Mouse (Mus musculus): ENCODE measurements at regions not wholly inside any gene's neighbourhood (a gene's known extent, or its start where the extent isn't known, plus 50 kb on each side); places are given as distances from the start of the nearest gene placed in this dataset.

DNA sequence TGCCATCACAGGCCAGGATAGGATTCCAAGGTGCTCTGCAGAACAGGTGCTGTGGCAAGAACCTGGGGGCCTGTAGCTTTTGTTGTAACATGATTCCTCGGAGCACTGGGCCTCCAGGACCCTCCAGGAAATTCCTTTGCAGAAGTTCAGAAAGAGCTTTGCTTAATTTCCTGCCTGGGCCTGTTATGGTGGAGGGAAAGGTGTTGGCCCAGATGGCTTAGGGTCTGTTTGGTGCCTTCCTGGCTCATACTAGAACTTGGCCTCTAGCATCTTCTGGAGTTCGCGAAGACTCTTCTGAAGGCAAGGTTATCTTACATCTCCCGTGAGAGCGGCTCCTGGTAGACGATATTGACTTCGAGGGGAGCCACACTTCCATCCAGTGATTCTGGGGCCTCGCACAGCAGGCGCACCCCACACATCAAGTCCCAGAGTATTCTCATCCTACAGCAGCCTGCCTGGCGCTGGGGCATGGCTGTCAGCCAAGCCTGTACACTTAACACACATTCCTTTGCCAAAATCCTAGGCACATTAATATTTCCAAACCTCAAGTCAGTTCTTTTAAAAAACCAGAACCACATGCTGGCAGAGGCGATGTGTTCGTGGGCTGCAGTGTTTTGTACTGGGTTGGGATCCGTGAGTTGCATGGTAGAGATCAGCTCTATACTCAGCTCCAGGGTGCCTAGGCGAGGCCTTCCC, 54.5 kb upstream of the Cxcl14 start:
- DNase-seq (ENCODE audit: low spot score): no peak

DNA sequence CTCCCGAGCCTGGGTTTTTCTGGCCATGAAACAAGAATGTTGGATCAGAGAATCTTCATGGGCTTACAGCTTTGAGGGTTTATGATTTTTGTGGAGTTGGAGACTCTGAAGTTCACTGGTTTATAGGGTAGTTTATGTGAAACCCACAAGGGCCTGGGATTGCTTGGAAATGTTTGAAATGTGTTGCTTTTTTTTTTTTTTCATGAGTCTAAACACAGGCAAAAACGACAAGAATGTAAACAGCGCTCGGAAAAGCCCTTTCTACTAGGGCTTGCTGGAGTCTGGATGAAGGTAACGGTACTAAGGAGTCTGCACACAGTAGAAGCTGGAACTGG, 55.0 kb upstream of the Cxcl14 start:
- DNase-seq (ENCODE audit: low spot score): no peak

DNA sequence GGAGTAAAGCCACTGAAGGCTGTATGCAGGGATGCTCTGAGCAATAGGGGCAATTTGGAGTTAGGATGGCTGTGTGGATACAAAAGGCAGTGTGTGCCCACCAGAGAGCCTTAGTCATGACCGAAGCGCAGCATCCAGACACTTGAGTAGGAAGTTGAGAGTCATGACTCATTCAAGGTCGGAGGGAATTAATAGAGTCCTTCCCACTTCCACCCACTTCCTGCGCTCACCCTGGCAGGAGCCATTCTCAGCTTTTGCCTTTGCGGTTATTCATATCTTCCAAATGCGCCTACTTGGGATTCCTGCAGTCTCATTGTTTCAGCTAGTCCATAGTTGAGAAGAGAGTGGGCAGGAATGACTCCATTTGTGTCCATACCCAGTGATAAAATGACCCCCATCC, 56.1 kb upstream of the Cxcl14 start:
- DNase-seq (ENCODE audit: low spot score): no peak

DNA sequence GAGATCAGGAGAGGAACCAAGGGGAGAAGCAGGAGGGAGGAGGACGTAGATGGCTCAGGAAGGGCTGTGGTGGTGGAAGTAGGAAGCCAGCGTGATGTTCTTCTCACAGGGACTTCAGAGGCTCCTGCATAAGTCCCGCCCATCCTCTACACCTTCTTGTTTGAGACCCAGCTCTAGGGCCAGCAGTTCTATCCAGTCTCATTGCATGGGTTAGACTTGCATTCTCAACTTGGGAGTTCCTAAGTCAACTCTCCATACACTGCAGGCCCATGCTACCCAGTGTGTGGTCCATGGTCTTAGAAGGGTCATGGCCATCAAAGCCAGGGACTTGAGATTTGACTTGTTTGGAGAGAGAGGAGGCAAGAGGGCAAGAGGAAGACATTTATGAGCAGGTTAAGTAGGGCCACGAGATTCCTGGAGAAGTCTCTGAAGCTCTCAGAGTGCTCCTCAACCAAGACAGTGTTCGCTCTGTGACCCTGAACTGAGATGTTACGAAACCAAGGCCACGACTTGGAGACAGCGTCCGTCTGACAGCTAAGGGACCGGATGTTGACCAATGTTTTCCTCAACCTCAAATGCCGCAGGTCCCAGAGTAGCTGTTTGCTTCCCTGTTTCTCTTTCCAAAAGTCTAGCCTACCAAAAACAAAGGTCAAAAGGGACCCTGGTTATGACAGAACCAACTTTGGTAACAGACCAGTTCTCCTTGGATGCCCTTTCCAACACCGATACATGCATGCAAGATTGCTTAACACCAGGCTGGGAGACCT, 56.7 kb upstream of the Cxcl14 start:
- no peak for DNase-seq (ENCODE audit: low spot score)

DNA sequence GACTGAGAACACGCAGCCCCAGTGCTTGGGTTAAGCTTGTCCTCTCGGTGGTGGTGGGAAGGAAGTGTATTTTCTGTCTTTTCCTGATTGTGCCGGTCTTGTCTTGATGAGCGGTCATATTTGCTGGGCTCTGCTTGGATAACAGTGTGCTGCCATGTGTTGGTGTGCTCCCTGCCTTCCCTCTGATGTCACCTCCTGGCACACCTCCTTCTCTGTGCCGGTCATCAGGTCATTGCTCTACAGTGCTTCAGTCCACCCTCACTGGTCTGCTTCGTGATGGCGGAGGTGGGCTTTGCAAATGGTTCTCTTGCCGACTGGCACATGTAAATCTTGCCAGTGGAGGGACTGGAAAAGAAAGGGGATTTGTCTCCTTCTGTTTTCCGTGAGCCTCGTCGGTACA, 57.6 kb upstream of the Cxcl14 start:
- no peak for DNase-seq (ENCODE audit: low spot score)

DNA sequence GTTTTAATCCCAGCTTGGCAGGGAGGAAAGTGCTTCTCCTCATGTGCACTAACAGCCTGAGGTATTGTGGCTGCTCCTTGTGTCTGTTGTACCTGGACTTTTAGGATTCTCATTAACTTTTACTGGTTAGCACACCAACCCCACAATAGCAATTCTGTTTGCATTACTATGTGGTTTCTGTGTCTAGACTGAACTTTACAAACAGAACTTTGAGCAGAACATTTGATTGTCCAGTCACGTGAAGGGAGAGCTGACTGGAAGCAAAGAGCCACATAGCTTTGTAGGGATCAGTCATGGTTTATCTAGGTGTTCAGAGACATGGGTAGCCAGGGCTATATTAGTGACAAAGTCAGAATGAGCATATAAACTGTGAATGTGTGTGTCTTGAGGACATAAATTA, 58.3 kb upstream of the Cxcl14 start:
- DNase-seq (ENCODE audit: low spot score): no peak

DNA sequence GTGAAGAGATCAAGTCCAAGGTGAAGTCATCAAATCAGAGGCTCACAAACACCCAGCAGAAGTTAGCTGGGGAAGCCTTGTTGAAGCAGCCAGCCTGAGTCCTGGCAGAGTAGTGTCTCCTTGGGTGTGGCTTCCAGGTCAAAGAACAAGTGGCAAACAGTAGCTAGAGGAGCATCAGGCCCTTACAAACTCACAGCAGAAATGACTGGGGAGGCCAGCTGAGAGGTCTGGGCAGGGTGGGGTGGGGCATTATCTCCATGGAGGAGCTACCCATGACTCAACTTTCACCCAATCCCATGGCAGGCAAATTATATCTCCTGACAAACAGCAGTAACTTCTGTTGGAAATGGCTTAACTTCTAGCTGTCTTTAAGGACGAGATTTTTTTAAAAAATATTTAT, 60.6 kb upstream of the Cxcl14 start:
- DNase-seq (ENCODE audit: low spot score): no peak

DNA sequence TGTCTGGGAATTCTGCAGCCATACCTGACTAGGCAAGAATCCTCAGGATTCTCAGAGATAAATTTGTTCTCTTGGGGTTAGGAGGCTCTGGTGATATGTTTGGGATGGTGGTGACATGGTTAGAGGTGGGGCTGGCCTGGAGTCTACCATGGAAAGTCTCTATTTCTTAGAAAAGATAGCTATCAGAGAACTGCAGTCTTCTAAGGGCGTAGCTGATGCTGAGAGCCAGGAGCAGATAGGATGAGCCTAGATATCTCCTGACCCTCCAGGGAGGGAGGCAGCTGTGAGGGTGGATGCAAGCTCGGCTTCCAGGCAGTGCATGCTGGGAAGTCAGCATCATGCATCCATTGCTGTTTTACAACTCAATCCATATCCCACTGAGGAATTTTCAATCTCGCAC, 61.6 kb upstream of the Cxcl14 start:
- no peak for DNase-seq (ENCODE audit: low spot score)

DNA sequence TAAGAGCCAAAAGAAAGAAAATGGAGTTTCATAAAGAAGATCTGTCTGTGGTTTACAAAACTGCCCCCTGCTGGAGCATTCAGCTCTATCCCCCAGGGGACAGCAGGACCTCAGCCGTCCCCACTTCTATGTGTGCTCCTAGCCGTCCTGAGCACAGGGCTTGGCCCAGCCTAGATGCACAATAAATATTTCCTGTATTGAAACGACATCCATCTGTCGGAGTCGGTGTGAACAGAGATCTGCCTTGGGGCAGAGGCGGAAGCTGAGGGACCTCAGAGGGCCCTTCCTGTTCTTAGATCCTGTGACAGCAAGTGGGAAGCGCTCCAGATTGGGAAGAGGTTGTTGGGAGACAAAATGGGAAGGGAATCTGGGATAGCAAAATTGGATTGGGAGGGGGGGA, 62.5 kb upstream of the Cxcl14 start:
- DNase-seq (ENCODE audit: low spot score): no peak

DNA sequence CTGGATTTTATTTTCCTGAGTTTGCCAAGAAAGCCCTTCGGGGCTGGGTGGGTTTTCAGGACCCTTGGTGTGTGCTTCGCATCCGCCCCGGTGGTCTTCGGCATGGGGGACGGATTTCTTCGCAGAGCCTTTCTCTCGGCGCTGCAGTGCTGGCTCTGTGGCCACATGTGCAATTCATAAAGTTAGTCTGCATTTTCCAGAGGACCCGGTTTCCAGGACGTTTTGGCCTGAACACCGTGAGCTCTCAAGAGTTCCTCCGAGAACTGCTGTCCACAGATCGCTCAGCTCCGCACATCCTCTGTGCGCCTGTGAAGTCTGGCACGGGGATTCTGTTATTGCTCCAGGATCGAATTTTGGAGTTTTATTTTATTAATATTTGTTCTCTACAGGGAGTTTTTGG, 63.2 kb upstream of the Cxcl14 start:
- DNase-seq (ENCODE audit: low spot score): no peak

DNA sequence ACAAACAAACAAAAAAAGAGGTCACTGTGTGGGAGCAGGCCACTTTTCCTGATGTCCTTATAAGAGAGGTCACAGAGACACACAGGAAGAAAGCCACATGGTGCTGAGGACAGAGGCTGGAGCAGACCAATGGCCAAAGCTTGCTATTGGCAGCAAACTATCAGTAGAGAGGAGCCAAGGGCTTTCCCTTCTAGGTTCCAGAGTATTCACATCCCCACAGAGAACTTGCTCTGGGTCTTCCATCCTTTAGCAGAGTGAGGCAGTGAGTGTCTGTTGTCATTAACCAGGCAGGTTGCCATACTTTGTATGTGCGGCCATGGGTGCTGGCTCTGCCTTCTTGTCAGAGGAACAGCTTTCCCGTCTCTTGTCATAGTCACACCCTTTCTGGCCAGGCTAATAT, 64.5 kb upstream of the Cxcl14 start:
- no peak for DNase-seq (ENCODE audit: low spot score)

DNA sequence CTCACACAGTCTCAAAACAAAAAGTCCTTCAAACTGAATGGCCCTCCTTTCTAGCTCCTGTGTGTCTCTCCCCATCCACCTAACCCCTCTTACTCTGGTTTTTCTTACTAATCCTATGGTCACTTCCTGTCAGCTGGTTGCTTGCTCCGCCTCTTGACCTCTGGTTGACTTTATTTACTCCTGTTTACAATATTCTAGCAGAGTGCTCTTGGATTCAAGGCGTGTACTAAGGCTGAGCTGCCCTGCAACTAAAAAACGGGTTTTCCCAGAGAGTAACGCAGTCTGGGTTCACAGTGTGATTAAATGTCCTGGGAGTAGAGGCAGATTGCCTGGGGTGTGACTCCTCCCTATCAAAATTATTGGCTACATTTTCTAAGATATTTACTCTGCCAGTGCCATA, 64.2 kb upstream of the Gm3045 start:
- DNase-seq (ENCODE audit: low spot score): no peak

DNA sequence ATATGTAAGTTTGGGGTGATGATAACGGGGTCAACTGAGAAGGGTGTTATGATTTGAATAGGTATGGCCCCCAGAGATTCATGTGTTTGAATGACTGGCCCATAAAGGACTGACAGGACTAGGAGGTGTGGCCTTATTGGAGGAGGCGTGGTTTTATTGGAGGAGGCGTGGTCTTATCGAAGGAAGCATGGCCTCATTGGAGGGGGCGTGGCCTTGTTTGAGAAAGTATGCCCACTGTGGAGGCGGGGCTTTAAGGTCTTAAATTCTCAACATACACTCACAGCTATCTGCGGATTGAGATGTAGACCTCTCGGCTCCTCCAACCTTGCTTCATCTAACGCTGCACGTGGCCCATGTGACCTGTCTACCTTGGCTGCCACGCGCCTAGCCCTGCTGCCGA, 63.7 kb upstream of the Gm3045 start:
- DNase-seq (ENCODE audit: low spot score): peak; percentile 32

DNA sequence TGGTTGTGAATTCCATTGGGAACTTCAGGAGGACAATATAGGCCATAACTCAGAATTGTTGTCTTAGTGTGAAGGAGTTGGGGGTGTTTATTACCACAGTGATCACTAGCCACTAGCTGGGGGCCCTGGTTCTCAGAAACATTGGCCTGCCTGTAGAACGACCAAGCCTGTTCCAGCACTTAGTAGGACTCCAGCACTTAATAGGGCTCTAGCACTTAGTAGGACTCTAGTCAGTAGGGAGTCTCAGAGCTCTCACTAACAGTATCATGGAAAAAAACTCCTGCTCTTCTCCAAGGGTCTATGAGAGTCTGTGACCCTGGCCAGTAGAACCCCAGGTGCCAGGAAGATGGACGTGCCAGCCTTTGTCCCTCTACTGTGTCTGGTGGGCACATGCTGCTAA, 56.8 kb upstream of the Gm3045 start:
- DNase-seq (ENCODE audit: low spot score): no peak

DNA sequence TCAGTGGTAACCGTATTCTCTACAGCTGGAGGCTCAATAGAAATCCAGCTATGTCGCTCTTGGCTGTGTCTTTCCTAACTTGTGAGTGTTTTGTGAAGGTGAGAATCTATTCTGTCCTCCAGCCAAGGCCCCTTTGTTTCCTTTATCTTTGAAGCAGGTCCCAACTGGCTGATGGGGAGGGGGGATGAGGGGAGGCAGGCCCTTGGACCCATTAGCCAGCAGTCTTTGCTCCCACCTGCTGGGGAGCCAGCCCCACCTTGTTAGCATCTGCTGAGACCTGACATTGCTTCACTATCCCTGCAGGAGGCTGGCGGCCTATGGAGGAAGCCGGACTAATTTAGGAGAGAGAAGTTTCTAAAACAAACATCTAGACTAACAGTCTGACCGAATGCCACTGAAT, 55.0 kb upstream of the Gm3045 start:
- no peak for DNase-seq (ENCODE audit: low spot score)

DNA sequence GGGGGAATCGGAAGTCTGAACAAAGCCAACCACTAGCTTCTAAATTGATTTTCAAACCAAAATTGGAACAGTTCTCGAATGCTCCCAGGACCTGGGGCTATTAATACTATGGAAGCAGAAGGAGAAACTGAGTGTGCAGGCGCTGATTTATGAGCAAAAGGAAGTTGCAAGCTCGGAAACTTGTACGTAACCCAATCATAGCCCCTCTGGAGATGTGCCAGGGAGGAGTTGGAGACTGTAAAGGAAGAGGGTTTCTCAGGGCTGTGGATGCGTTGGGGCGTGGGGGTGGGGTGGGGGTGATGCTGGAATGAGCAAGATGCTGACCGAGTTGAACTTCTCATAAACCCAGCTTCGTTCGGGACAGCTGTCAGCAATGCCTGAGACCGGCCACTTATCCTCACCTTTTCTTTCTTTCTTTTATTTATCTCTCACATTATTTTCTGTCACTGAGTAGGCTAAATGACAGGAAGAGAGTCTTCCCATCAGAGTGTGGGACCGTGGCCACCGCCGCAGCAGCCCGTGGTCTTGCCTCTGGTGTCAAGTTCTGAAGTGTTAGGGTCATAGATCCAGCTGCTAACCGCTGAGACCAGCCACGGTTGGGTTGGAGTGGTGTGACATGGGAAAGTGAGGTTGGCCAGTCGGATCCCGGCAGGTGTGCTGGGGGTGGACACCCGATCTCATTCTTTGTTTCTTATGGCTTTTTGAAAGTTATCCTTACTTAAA, 54.2 kb upstream of the Gm3045 start:
- no peak for DNase-seq (ENCODE audit: low spot score)

DNA sequence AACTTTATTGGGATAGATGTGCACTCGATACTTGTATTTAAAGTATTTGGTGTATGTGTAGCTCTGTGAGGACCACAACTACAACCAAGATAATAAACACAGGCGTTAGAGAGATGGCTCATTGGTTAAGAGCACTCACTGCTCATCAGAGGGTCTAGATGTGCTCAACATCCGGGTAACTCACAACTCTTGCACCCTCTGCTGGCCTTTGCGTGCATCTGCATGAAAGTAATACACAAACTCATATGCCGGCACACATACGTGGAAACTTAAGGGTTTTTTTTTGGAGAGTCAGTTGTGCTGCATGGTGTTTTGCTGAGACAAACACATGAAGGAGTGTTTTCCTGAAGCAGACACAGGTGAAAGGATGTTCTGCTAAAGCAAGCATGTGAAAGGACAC, 53.7 kb upstream of the Gm3045 start:
- peak; percentile 51 for DNase-seq (ENCODE audit: low spot score)

Measured in embryo, embryonic 10 days (tissue).